19 mouse cellular contexts compared by ENCODE assay signal in the genomic region with DNA sequence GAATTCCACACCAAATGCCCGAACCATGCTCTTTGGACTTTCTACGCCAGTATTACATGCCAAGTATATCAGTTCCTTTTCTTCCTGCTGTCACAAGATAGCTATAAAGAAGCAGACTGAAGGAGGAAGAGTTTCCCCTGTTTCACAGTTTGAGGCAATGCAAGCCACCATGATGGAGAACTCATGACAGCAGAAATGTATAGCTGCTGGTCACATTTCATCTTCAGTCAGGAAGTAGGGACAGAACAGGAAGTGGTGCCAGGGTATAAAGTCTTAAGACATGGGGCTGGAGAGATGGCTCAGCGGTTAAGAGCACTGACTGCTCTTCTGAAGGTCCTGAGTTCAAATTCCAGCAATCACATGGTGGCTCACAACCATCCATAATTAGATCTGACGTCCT.
"Had no signal": no experiment of that assay in that cellular context is flagged by ENCODE, and none has a peak within 500 bp of the region (broad histone marks: within the 10 kb centered on the region; RNA-seq: fewer than 3 reads in every experiment).

No protein-coding gene starts in this region.

- ATAC-seq: intestine, embryonic 16.5 days; midbrain, embryonic 15.5 days had no signal

- H3K4me2 ChIP-seq: kidney, embryonic 15.5 days; liver, embryonic 13.5 days; midbrain, embryonic 12.5 days; midbrain, embryonic 15.5 days; neural tube, embryonic 13.5 days; stomach, embryonic 15.5 days had no signal

- H3K9ac ChIP-seq: kidney, embryonic 15.5 days; liver, embryonic 13.5 days; midbrain, embryonic 12.5 days; midbrain, embryonic 15.5 days; neural tube, embryonic 13.5 days; stomach, embryonic 15.5 days had no signal

- H3K27ac ChIP-seq: kidney, embryonic 15.5 days; liver, embryonic 13.5 days; midbrain, embryonic 12.5 days; midbrain, embryonic 15.5 days; neural tube, embryonic 13.5 days; stomach, embryonic 15.5 days had no signal

- H3K9me3 ChIP-seq: kidney, embryonic 15.5 days; midbrain, embryonic 12.5 days; midbrain, embryonic 15.5 days; neural tube, embryonic 13.5 days; stomach, embryonic 15.5 days had no signal

- H3K36me3 ChIP-seq: kidney, embryonic 15.5 days; liver, embryonic 13.5 days; midbrain, embryonic 12.5 days; midbrain, embryonic 15.5 days; neural tube, embryonic 13.5 days; stomach, embryonic 15.5 days had no signal

- H3K27me3 ChIP-seq: kidney, embryonic 15.5 days; liver, embryonic 13.5 days; midbrain, embryonic 12.5 days; midbrain, embryonic 15.5 days; neural tube, embryonic 13.5 days; stomach, embryonic 15.5 days had no signal

- H3K4me3 ChIP-seq: kidney, embryonic 15.5 days; liver, embryonic 13.5 days; midbrain, embryonic 12.5 days; midbrain, embryonic 15.5 days; myocyte; neural tube, embryonic 13.5 days; stomach, embryonic 15.5 days had no signal

- DNase-seq: kidney, adult 2 months; kidney, postnatal 10 days; kidney, postnatal 36 days; liver, embryonic 13.5 days; lung, adult 2 months; lung, postnatal 14 days; lung, postnatal 4 days; right cerebral cortex, adult 18-20 months; right cerebral cortex, postnatal 14 days; right cerebral cortex, postnatal 4 days; spleen, adult 18-20 months; thymus, postnatal 25 days had no signal

- H3K4me1 ChIP-seq: stomach, embryonic 15.5 days had no signal
